Mouse (Mus musculus) midbrain, embryonic 12.5 days (tissue): ENCODE measurements around the gene Marveld3. TPM values are rescaled to one million over a fixed set of nuclear protein-coding genes. Genes with fewer than 3 reads are reported as not detected.

Experiments used
- ATAC-seq: fragments of 200-750 bp; cut with Nextera tagmentation; 2 replicates; pipeline ENCODE4 v1.8.0; 2017; ENCODE audit warnings: low read depth, moderate TSS enrichment, moderate library complexity; ENCODE audit not compliant: low FRiP score
- H3K27ac ChIP-seq: fragments of 300-500 bp; sonication (generic); replicated peaks from 2 replicates; pipeline ENCODE4 v1.5.1; 2016; ENCODE audit warnings: mild to moderate bottlenecking
- H3K27me3 ChIP-seq: fragments of 300-500 bp; sonication (generic); 2 replicates; pipeline ENCODE4 v1.6.1; 2016; ENCODE audit warnings: mild to moderate bottlenecking
- H3K36me3 ChIP-seq: fragments of 300-500 bp; sonication (generic); 2 replicates; pipeline ENCODE4 v1.6.1; 2016
- H3K4me1 ChIP-seq: fragments of 300-500 bp; sonication (generic); 2 replicates; pipeline ENCODE4 v1.6.1; 2016
- H3K4me2 ChIP-seq: fragments of 300-500 bp; sonication (generic); replicated peaks from 2 replicates; pipeline ENCODE4 v1.6.1; 2016; ENCODE audit warnings: mild to moderate bottlenecking, moderate library complexity
- H3K4me3 ChIP-seq: fragments of 300-500 bp; sonication (generic); 2 replicates; pipeline ENCODE4 v1.5.1; 2016; ENCODE audit warnings: mild to moderate bottlenecking
- H3K9ac ChIP-seq: fragments of 300-500 bp; sonication (generic); replicated peaks from 2 replicates; pipeline ENCODE4 v1.6.1; 2016; ENCODE audit warnings: mild to moderate bottlenecking, moderate library complexity
- H3K9me3 ChIP-seq: fragments of 300-500 bp; sonication (generic); 2 replicates; pipeline ENCODE4 v1.6.1; 2016; ENCODE audit warnings: mild to moderate bottlenecking
- WGBS: fragments of 180-500 bp; shearing (Covaris S2); methylation state at CpG from one replicate; pipeline ENCODE4 v1.1.7; 2016; 5-methylcytosine and 5-hydroxymethylcytosine counted together
- polyA plus RNA-seq: library from polyadenylated mRNA; unstranded; fragments of >200 nt; fragmentation: Nextera tagmentation; extraction: Ambion mirVana; gene quantifications from 2 replicates; pipeline ENCODE4 v1.2.1, GENCODE M21; 2016

Marveld3 gene
- polyA plus RNA-seq, 1 experiment from 2014 or later = 1.0 TPM

DNA sequence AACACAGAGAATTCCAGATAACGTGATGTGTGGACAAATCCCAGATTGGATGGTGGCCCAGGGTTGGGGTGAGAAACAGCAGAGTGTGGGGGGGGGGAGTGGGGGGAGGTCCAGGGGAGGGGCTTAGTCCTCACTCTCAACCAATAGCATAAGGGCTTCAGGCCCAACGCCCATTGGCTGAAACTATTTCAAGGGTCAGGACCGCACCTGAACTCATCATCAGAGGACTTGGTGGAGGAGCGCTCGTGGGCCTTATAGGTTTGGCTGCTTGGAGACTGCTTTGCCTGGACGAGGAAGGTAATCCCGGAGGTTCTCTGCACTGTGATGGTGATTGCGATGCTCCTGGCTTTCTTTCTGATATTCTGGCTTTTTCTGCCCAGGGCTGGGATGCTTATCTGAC lies 28.2 kb upstream of the Marveld3 start, which contains the start of gene Tat:
Tat (plus strand) TSS at position 214 of the 400 bp plus-strand sequence.
- WGBS = 83% methylated on average over 8 of the region's 8 CpGs
- Histone ChIP-seq H3K36me3 (no peaks in the 10 kb centered on the region), H3K4me1 (no peaks in the 10 kb centered on the region)

DNA sequence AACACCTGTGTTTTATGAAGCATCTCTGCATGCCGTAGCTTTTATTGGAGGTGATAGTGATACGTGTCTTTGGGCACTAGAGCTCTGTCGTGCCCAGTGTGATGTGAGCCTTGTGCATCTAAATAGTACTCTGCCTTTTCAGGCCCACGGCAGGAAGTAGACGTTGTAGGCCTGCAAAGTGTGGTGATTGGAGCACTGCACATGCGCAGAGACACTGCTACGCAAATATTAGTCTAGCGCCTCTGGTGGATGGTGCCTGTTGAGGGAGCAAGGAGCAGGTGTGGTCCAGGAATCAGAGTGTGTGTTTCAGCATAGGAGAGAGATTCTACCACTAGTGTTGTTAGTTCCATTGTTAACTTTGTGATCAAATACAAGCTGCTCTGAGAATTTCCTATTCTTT lies 27.1 kb upstream of the Marveld3 start:
- H3K9ac ChIP-seq = no peak overlapping the region
- WGBS = 92% methylated on average over 8 of the region's 8 CpGs
- no peaks in the 10 kb centered on the region for H3K9me3 ChIP-seq
- no peak overlapping the region for H3K27ac ChIP-seq
- no peak overlapping the region for H3K4me2 ChIP-seq
- H3K4me1 ChIP-seq = no peaks in the 10 kb centered on the region
- no peaks in the 10 kb centered on the region for H3K36me3 ChIP-seq
- no peak for ATAC-seq
- no peak overlapping the region for H3K4me3 ChIP-seq
- H3K27me3 ChIP-seq = no peaks in the 10 kb centered on the region

More for the DNA sequence above, 28.2 kb upstream of the Marveld3 start, which contains the start of gene Tat:
- Histone ChIP-seq H3K4me2 (no peak within 1 kb of the TSS), H3K9ac (no peak within 1 kb of the TSS), H3K4me3 (no peak within 1 kb of the TSS), H3K27ac (no peak within 1 kb of the TSS), H3K27me3 (no peaks in the 10 kb centered on the region), H3K9me3 (no peaks in the 10 kb centered on the region)
- no peak for ATAC-seq

DNA sequence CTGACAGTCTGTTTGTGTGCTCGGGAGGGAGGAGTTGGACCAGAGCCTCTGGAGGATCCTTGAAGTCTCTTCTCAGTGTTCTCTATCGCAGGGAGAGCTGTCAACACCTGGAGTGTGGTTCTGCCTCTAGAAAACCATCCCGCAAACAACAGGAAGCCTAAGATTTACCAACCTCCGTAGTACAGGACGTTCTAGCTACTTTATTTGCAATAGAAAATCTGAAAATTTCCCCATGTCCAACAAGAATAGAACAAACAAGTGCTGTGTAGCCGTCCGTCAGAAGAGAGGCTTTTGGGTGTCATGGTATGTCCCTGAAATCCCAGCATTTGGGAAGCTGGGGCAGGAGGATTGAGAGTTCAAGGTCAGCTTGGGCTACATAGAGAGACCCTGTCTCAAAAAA lies 25.8 kb upstream of the Marveld3 start:
- Histone ChIP-seq H3K9me3 (no peaks in the 10 kb centered on the region), H3K4me2 (no peak overlapping the region), H3K9ac (no peak overlapping the region), H3K4me3 (no peak overlapping the region), H3K36me3 (no peaks in the 10 kb centered on the region), H3K4me1 (no peaks in the 10 kb centered on the region), H3K27me3 (no peaks in the 10 kb centered on the region), H3K27ac (no peak overlapping the region)
- no peak for ATAC-seq
- WGBS = 87% methylated on average over 7 of the region's 7 CpGs

DNA sequence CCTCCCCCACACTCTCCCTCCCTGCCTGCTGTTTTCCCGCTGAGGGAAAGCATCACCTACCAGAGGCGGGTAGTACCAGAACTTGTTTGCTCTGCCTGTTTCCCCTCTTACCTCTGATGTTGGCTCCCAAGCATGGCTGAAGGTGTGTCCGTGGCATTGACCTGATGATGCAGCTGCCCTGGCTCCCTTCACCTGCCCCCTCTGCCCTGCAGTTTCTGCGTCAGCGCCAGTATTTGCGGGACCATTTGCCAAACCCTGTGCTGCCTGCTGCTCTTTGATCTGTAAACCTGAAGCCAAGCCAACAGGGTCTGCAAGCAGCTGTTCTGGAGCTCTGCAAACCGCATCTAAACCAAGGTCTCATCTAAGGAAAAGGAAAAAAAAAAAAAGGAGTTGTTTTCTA lies 24.4 kb upstream of the Marveld3 start:
- Histone ChIP-seq H3K36me3 (no peaks in the 10 kb centered on the region), H3K4me1 (no peaks in the 10 kb centered on the region), H3K4me2 (no peak overlapping the region), H3K9ac (no peak overlapping the region), H3K27me3 (no peaks in the 10 kb centered on the region), H3K9me3 (no peaks in the 10 kb centered on the region), H3K27ac (no peak overlapping the region), H3K4me3 (no peak overlapping the region)
- ATAC-seq = no peak
- WGBS = 85% methylated on average over 7 of the region's 7 CpGs

DNA sequence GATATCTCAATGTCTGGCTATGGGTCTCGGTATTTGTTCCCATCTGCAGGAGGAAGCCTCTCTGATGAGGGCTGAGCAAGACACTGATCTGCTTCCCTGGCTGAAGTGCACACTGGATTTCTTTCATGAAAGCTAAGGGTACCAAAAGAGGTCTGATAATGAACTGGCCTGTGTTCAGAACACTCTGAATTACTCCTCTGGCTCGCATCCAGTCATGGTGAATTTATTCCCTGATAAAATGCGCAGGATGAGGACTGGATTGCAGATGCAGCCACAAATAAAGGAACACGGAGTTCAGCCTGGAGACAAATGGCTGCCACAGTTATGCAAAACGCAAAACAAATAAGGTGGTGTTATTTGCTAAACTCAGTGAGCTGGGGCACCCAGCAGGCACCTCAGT lies 21.9 kb upstream of the Marveld3 start:
- Histone ChIP-seq H3K4me1 (no peaks in the 10 kb centered on the region), H3K27ac (no peak overlapping the region), H3K36me3 (no peaks in the 10 kb centered on the region), H3K9ac (no peak overlapping the region), H3K9me3 (no peaks in the 10 kb centered on the region), H3K27me3 (no peaks in the 10 kb centered on the region), H3K4me3 (no peak overlapping the region), H3K4me2 (no peak overlapping the region)
- 37% methylated on average over 5 of the region's 5 CpGs for WGBS
- ATAC-seq = no peak

DNA sequence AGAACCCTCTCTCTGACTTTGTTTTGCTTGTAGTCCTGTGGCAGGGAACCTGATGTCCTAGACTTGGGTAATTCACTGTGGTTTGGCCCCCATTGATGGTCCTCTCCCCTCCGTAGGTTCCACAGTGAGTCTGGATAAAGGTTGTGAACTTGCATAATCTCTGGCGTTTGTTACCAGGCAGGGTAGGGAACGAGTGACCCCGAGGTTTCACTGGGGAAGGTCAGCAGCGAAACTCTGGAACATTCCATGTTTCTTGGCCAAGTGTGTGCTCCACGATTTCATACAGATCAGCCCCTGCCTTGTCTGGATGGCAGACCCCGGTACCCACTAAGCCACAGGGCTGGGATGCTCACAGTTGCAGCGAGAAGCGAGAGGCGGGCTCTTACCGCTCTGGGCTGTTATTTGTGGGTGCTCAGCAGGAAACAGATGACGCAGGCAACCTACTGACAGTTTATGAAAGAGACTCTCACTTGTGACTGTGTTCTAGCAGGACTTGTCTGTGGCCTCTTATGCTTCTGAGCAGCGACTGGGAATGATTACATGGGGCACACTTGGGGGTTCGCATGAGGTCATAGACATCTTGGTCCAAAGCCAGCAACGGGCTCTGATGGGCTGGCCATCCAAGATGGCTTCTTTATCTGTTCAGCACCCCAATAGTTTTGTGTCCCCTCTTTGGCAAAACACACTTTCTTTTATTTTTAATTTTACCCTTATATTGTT lies 20.5 kb upstream of the Marveld3 start:
- ATAC-seq = no peak
- 74% methylated on average over 15 of the region's 15 CpGs for WGBS
- no peaks in the 10 kb centered on the region for H3K9me3 ChIP-seq
- H3K27me3 ChIP-seq = no peaks in the 10 kb centered on the region
- no peak overlapping the region for H3K27ac ChIP-seq
- H3K4me1 ChIP-seq = no peaks in the 10 kb centered on the region
- H3K4me2 ChIP-seq = no peak overlapping the region
- H3K9ac ChIP-seq = no peak overlapping the region
- no peaks in the 10 kb centered on the region for H3K36me3 ChIP-seq
- no peak overlapping the region for H3K4me3 ChIP-seq

DNA sequence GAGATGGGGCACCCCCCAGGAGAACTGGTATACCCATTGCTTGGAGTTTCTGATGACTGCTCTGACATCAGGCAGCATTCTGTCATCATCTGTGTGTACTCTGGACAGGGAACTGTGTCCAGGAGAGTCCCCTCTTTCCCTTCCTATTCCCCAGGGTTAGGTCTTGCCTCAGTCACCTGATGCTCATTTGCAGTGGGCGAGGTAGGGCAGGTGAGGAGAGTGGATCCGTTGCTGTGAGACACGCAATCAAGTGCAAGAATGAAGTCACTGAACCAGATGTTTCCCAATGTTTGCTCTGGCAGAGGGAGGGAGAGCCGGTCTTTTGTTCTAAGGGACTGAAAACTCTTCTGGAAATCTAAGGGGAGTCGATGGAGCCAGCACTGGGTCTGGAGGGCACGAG lies 17.3 kb upstream of the Marveld3 start:
- peaks cover 11% of the 10 kb centered on the region; the same call in 1 of the 2 replicates for H3K9me3 ChIP-seq
- H3K4me3 ChIP-seq = no peak overlapping the region
- no peaks in the 10 kb centered on the region for H3K4me1 ChIP-seq
- no peak overlapping the region for H3K27ac ChIP-seq
- no peak overlapping the region for H3K4me2 ChIP-seq
- no peaks in the 10 kb centered on the region for H3K27me3 ChIP-seq
- no peak for ATAC-seq
- H3K36me3 ChIP-seq = no peaks in the 10 kb centered on the region
- no peak overlapping the region for H3K9ac ChIP-seq
- WGBS = 78% methylated on average over 6 of the region's 6 CpGs

DNA sequence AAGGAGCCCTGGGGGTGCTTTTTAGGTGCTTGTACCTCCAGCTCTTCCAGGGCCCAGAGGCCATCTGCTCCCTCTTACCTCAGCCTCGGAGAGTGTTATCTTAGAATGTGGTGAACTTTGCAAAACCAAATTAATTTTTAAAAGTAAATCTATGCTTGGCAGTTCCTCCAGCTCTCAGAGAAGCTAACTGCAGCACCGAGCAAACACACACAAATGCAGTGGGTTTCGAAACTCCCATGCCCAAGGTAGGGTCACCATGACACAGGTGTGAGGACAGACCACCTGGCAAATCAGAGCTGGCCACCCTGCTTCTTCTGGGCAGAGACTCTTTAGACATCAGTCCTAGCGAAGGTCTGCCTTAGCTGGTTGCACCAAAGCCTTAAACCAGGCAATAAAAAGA lies 10.9 kb upstream of the Marveld3 start:
- Histone ChIP-seq H3K36me3 (no peaks in the 10 kb centered on the region), H3K4me1 (no peaks in the 10 kb centered on the region), H3K9me3 (peaks cover 11% of the 10 kb centered on the region; the same call in 1 of the 2 replicates), H3K9ac (no peak overlapping the region), H3K27me3 (peaks cover 13% of the 10 kb centered on the region), H3K4me2 (no peak overlapping the region), H3K27ac (no peak overlapping the region), H3K4me3 (no peak overlapping the region)
- no peak for ATAC-seq
- WGBS = 89% methylated on average over 4 of the region's 4 CpGs

DNA sequence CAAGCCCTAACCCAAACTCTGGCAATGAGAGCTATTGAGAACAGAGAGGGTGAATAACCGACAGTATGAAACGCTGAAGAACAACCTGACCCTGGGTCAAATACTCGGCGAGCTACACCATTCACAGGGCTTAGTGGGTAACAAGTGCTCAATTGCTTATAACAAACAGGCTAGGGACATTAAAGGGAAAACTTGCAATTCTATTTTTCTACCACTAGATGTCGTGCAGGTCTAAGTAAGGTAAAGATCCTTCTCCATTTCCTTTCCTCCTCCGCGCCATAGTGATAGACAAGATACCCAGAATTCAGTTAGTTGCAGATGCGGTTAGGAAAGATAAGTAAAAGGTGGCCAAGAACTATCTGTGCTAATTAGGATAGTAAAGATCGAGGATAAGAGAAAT lies 8.3 kb upstream of the Marveld3 start:
- 12% methylated on average over 9 of the region's 9 CpGs for WGBS
- peaks cover 3% of the 10 kb centered on the region; the same call in 1 of the 2 replicates for H3K9me3 ChIP-seq
- ATAC-seq = no peak
- H3K4me3 ChIP-seq = no peak overlapping the region
- no peaks in the 10 kb centered on the region for H3K4me1 ChIP-seq
- no peak overlapping the region for H3K4me2 ChIP-seq
- H3K9ac ChIP-seq = no peak overlapping the region
- no peaks in the 10 kb centered on the region for H3K36me3 ChIP-seq
- no peak overlapping the region for H3K27ac ChIP-seq
- peaks cover 13% of the 10 kb centered on the region for H3K27me3 ChIP-seq

DNA sequence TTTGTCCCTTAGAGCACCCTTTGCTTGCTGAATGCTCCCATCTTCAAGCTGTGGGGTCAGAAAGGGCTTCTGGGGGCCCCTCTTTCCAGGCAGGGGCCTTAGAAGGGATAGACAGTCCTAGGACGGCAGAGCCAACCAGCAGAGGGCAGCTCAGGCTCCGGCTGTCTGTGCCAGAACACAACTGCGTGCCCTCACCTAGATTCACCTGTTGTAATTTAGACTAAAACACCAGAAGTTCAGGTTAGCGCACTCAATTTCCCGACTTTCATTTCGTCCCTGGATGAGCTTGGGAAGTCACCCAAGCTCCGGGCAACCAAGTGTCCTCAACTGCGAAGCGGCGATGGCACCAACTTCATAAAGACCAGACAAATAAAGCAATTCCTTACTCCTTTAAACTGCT lies 6.8 kb upstream of the Marveld3 start:
- 54% methylated on average over 10 of the region's 10 CpGs for WGBS
- no peak overlapping the region for H3K9ac ChIP-seq
- ATAC-seq = no peak

DNA sequence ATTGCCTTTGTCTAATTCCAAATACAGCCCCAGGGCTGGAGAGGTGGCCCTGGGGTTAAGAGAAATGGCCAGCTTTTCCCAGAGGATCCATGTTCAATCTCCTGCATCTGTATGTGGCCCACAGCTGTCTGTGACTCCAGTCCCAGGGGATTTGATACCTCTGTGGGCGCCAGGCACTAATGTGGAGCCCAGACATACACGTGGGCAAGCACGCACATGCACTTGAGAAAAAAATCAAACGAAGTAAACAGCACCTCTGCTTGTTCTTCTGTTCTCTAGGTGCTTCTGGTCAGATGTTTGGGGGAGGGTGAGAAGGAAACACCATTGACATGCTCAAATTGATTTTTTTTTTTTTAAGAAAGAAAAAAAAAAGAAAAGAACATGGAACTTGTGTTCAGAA lies 2.1 kb upstream of the Marveld3 start:
- Histone ChIP-seq H3K36me3 (no peaks in the 10 kb centered on the region), H3K9ac (no peak overlapping the region), H3K4me1 (peaks cover 7% of the 10 kb centered on the region; the same call in 1 of the 2 replicates), H3K4me2 (no peak overlapping the region), H3K9me3 (no peaks in the 10 kb centered on the region), H3K27ac (no peak overlapping the region), H3K4me3 (no peak overlapping the region), H3K27me3 (peaks cover 48% of the 10 kb centered on the region)
- ATAC-seq = no peak
- WGBS = 73% methylated on average over 4 of the region's 4 CpGs

More for the DNA sequence above, 6.8 kb upstream of the Marveld3 start:
- H3K4me2 ChIP-seq = no peak overlapping the region
- no peaks in the 10 kb centered on the region for H3K36me3 ChIP-seq
- H3K4me3 ChIP-seq = no peak overlapping the region
- H3K4me1 ChIP-seq = no peaks in the 10 kb centered on the region
- peaks cover 13% of the 10 kb centered on the region for H3K27me3 ChIP-seq
- no peaks in the 10 kb centered on the region for H3K9me3 ChIP-seq
- no peak overlapping the region for H3K27ac ChIP-seq

DNA sequence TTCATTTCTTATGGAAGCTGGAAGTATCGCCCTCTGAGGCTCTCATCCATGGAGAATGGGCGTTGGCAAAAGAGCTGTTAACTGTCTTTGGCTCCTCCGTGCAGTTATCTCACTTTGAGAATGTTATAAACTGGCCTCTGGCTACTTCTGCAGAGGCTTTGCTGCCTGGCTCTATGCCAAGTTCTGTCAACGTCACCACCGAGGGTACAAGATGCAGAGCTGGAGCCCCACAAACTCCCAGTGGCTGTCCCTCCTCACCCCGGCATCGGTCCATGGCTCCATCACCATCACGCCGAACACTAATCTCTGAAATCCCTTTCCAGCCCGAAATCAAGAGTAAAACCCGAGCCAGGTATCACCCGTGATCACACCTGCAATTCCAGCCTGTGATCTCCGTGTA lies 1.4 kb upstream of the Marveld3 start:
- no peak overlapping the region for H3K27ac ChIP-seq
- no peak overlapping the region for H3K9ac ChIP-seq
- peaks cover 46% of the 10 kb centered on the region for H3K27me3 ChIP-seq
- H3K4me3 ChIP-seq = no peak overlapping the region
- H3K9me3 ChIP-seq = no peaks in the 10 kb centered on the region
- no peak for ATAC-seq
- H3K4me2 ChIP-seq = no peak overlapping the region
- no peaks in the 10 kb centered on the region for H3K36me3 ChIP-seq
- WGBS = 83% methylated on average over 13 of the region's 13 CpGs
- peaks cover 8% of the 10 kb centered on the region; the same call in 1 of the 2 replicates for H3K4me1 ChIP-seq

DNA sequence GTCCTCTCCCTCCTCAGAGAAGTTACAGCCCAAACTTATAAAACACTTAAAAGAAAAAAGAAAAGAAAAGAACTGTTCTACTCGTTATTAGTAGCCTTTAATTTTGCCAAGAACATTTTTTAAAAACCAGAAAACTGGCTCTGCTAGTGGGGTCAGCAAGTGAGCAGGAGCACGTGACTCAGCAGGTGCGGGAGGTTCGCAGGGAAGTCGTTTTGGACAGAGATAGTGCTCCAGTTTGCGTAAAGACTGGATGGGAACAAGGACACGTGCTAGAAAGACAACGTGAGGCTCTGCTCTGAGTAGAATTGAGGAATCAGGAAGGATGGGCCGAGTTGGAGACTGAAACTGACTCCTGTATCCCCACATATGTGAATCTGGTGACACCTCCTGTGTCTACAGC lies 893 bp upstream of the Marveld3 start:
- Histone ChIP-seq H3K36me3 (no peaks in the 10 kb centered on the region), H3K4me1 (peaks cover 13% of the 10 kb centered on the region; the same call in 1 of the 2 replicates), H3K4me3 (no peak overlapping the region), H3K9ac (no peak overlapping the region), H3K9me3 (no peaks in the 10 kb centered on the region), H3K27me3 (peaks cover 48% of the 10 kb centered on the region), H3K4me2 (no peak overlapping the region), H3K27ac (no peak overlapping the region)
- no peak for ATAC-seq
- 78% methylated on average over 9 of the region's 9 CpGs for WGBS
